Mouse (Mus musculus): ENCODE measurements around the gene Ttll11. TPM values are rescaled to one million over a fixed set of nuclear protein-coding genes. Genes with fewer than 3 reads are reported as not detected.
A peak's percentile ranks its signal among the peaks of the same experiment; 100 is the strongest.

Gene Ttll11
- polyA plus RNA-seq, 1 experiment from 2014 or later = 0.95 TPM

- no peaks in the 10 kb centered on the region for H3K9me3 ChIP-seq
- H3K4me3 ChIP-seq = no peak overlapping the region
- H3K4me1 ChIP-seq = peaks cover 17% of the 10 kb centered on the region
- DNase-seq (ENCODE audit: extremely low spot score, low spot score) = no peak
- no peaks in the 10 kb centered on the region for H3K27me3 ChIP-seq (ENCODE audit: poor library complexity, severe bottlenecking)
- WGBS = 76% methylated on average over 7 of the region's 7 CpGs
- no peak overlapping the region for H3K27ac ChIP-seq
- no peaks in the 10 kb centered on the region for H3K36me3 ChIP-seq (replicated peaks)
Measured at GRCm38 (mm10) chr2:35957471-35958140, 22.1 kb downstream of the Ttll11 start.

- WGBS = 69% methylated on average over 5 of the region's 5 CpGs
- no peak for DNase-seq (ENCODE audit: extremely low spot score, low spot score)
- H3K36me3 ChIP-seq (replicated peaks) = no peaks in the 10 kb centered on the region
- no peaks in the 10 kb centered on the region for H3K27me3 ChIP-seq (ENCODE audit: poor library complexity, severe bottlenecking)
- no peak overlapping the region for H3K4me3 ChIP-seq
- no peaks in the 10 kb centered on the region for H3K9me3 ChIP-seq
- H3K4me1 ChIP-seq = peaks cover 25% of the 10 kb centered on the region
- no peak overlapping the region for H3K27ac ChIP-seq
Measured at GRCm38 (mm10) chr2:35955211-35955610, 24.5 kb downstream of the Ttll11 start.

GRCm38 (mm10) chr2:35952187-35952958 is 27.3 kb downstream of the Ttll11 start:
- H3K4me3 ChIP-seq = no peak overlapping the region
- H3K9me3 ChIP-seq = peaks cover 3% of the 10 kb centered on the region; the same call in 1 of the 2 replicates
- H3K36me3 ChIP-seq (replicated peaks) = no peaks in the 10 kb centered on the region
- no peaks in the 10 kb centered on the region for H3K27me3 ChIP-seq (ENCODE audit: poor library complexity, severe bottlenecking)
- H3K4me1 ChIP-seq = peaks cover 17% of the 10 kb centered on the region
- 80% methylated on average over 16 of the region's 16 CpGs for WGBS
- H3K27ac ChIP-seq = no peak overlapping the region
- no peak for DNase-seq (ENCODE audit: extremely low spot score, low spot score)

- H3K4me3 ChIP-seq = no peak overlapping the region
- H3K27ac ChIP-seq = no peak overlapping the region
- H3K36me3 ChIP-seq (replicated peaks) = no peaks in the 10 kb centered on the region
- DNase-seq (ENCODE audit: extremely low spot score, low spot score) = no peak
- no peaks in the 10 kb centered on the region for H3K27me3 ChIP-seq (ENCODE audit: poor library complexity, severe bottlenecking)
- 0 out of 2 replicates have a peak, but pooled peaks cover 2% of the 10 kb centered on the region for H3K4me1 ChIP-seq
- 85% methylated on average over 4 of the region's 4 CpGs for WGBS
- peaks cover 3% of the 10 kb centered on the region; the same call in 1 of the 2 replicates for H3K9me3 ChIP-seq
Measured at GRCm38 (mm10) chr2:35944896-35945295, 34.8 kb downstream of the Ttll11 start.

- WGBS = 87% methylated on average over 9 of the region's 9 CpGs
- Histone ChIP-seq H3K27ac (no peak overlapping the region), H3K4me1 (0 out of 2 replicates have a peak, but pooled peaks cover 2% of the 10 kb centered on the region), H3K36me3 (replicated peaks) (no peaks in the 10 kb centered on the region), H3K27me3 (ENCODE audit: poor library complexity, severe bottlenecking) (no peaks in the 10 kb centered on the region), H3K9me3 (no peaks in the 10 kb centered on the region), H3K4me3 (no peak overlapping the region)
- no peak for DNase-seq (ENCODE audit: extremely low spot score, low spot score)
Measured at GRCm38 (mm10) chr2:35942960-35943359, 36.8 kb downstream of the Ttll11 start.

GRCm38 (mm10) chr2:35935045-35935444 is 44.7 kb downstream of the Ttll11 start:
- Histone ChIP-seq H3K4me3 (no peak overlapping the region), H3K4me1 (no peaks in the 10 kb centered on the region), H3K27me3 (ENCODE audit: poor library complexity, severe bottlenecking) (no peaks in the 10 kb centered on the region), H3K27ac (no peak overlapping the region), H3K36me3 (replicated peaks) (no peaks in the 10 kb centered on the region), H3K9me3 (no peaks in the 10 kb centered on the region)
- DNase-seq (ENCODE audit: extremely low spot score, low spot score) = no peak
- 83% methylated on average over 5 of the region's 5 CpGs for WGBS

GRCm38 (mm10) chr2:35933116-35933515 is 46.6 kb downstream of the Ttll11 start:
- WGBS = 95% methylated on average over 13 of the region's 13 CpGs
- no peaks in the 10 kb centered on the region for H3K27me3 ChIP-seq (ENCODE audit: poor library complexity, severe bottlenecking)
- DNase-seq (ENCODE audit: extremely low spot score, low spot score) = no peak
- H3K9me3 ChIP-seq = no peaks in the 10 kb centered on the region
- no peak overlapping the region for H3K4me3 ChIP-seq
- H3K4me1 ChIP-seq = no peaks in the 10 kb centered on the region
- H3K36me3 ChIP-seq (replicated peaks) = no peaks in the 10 kb centered on the region
- H3K27ac ChIP-seq = no peak overlapping the region

- Histone ChIP-seq H3K36me3 (replicated peaks) (no peaks in the 10 kb centered on the region), H3K4me3 (no peak overlapping the region), H3K4me1 (no peaks in the 10 kb centered on the region), H3K27me3 (ENCODE audit: poor library complexity, severe bottlenecking) (no peaks in the 10 kb centered on the region), H3K27ac (no peak overlapping the region), H3K9me3 (no peaks in the 10 kb centered on the region)
- WGBS = 68% methylated on average over 3 of the region's 3 CpGs
- no peak for DNase-seq (ENCODE audit: extremely low spot score, low spot score)
Measured at GRCm38 (mm10) chr2:35931619-35932018, 48.1 kb downstream of the Ttll11 start.

- Histone ChIP-seq H3K27me3 (ENCODE audit: poor library complexity, severe bottlenecking) (no peaks in the 10 kb centered on the region), H3K36me3 (replicated peaks) (no peaks in the 10 kb centered on the region), H3K27ac (no peak overlapping the region), H3K4me3 (no peak overlapping the region), H3K4me1 (no peaks in the 10 kb centered on the region), H3K9me3 (no peaks in the 10 kb centered on the region)
- peak; percentile 81 for DNase-seq (ENCODE audit: extremely low spot score, low spot score)
- WGBS = 40% methylated on average over 11 of the region's 11 CpGs
Measured at GRCm38 (mm10) chr2:35930498-35931149, 49.1 kb downstream of the Ttll11 start.

GRCm38 (mm10) chr2:35928133-35928532 is 51.6 kb downstream of the Ttll11 start:
- no peaks in the 10 kb centered on the region for H3K4me1 ChIP-seq
- no peaks in the 10 kb centered on the region for H3K9me3 ChIP-seq
- H3K27me3 ChIP-seq (ENCODE audit: poor library complexity, severe bottlenecking) = no peaks in the 10 kb centered on the region
- 84% methylated on average over 6 of the region's 6 CpGs for WGBS
- no peak overlapping the region for H3K27ac ChIP-seq
- DNase-seq (ENCODE audit: extremely low spot score, low spot score) = no peak
- no peaks in the 10 kb centered on the region for H3K36me3 ChIP-seq (replicated peaks)
- no peak overlapping the region for H3K4me3 ChIP-seq

- Histone ChIP-seq H3K4me3 (no peak overlapping the region), H3K27ac (no peak overlapping the region), H3K36me3 (replicated peaks) (no peaks in the 10 kb centered on the region), H3K9me3 (no peaks in the 10 kb centered on the region), H3K27me3 (ENCODE audit: poor library complexity, severe bottlenecking) (no peaks in the 10 kb centered on the region), H3K4me1 (no peaks in the 10 kb centered on the region)
- WGBS = 86% methylated on average over 4 of the region's 4 CpGs
- no peak for DNase-seq (ENCODE audit: extremely low spot score, low spot score)
Measured at GRCm38 (mm10) chr2:35924947-35925346, 54.8 kb downstream of the Ttll11 start.

GRCm38 (mm10) chr2:35922956-35923355 is 56.8 kb downstream of the Ttll11 start:
- Histone ChIP-seq H3K4me1 (no peaks in the 10 kb centered on the region), H3K27me3 (ENCODE audit: poor library complexity, severe bottlenecking) (no peaks in the 10 kb centered on the region), H3K4me3 (no peak overlapping the region), H3K9me3 (no peaks in the 10 kb centered on the region), H3K36me3 (replicated peaks) (no peaks in the 10 kb centered on the region), H3K27ac (no peak overlapping the region)
- 86% methylated on average over 3 of the region's 3 CpGs for WGBS
- DNase-seq (ENCODE audit: extremely low spot score, low spot score) = no peak

- Histone ChIP-seq H3K36me3 (replicated peaks) (no peaks in the 10 kb centered on the region), H3K4me3 (no peak overlapping the region), H3K27ac (no peak overlapping the region), H3K27me3 (ENCODE audit: poor library complexity, severe bottlenecking) (no peaks in the 10 kb centered on the region), H3K9me3 (no peaks in the 10 kb centered on the region; the same call in 1 of the 2 replicates), H3K4me1 (peaks cover 7% of the 10 kb centered on the region)
- 84% methylated on average over 4 of the region's 4 CpGs for WGBS
- DNase-seq (ENCODE audit: extremely low spot score, low spot score) = no peak
Measured at GRCm38 (mm10) chr2:35912090-35912489, 67.6 kb downstream of the Ttll11 start.

Measured in forebrain, embryonic 10.5 days (tissue).